Mouse (Mus musculus): ENCODE measurements around the gene Atg9a.

Atg9a gene

GRCm38 (mm10) chr1:75168093-75168471 lies 23.9 kb downstream of the Atg9a start:
- no peak for DNase-seq

- DNase-seq = no peak
These were observed 31.8 kb downstream of the Atg9a start for GRCm38 (mm10) chr1:75160256-75160617.

GRCm38 (mm10) chr1:75159540-75160255 lies 32.3 kb downstream of the Atg9a start:
- no peak for DNase-seq

DNA sequence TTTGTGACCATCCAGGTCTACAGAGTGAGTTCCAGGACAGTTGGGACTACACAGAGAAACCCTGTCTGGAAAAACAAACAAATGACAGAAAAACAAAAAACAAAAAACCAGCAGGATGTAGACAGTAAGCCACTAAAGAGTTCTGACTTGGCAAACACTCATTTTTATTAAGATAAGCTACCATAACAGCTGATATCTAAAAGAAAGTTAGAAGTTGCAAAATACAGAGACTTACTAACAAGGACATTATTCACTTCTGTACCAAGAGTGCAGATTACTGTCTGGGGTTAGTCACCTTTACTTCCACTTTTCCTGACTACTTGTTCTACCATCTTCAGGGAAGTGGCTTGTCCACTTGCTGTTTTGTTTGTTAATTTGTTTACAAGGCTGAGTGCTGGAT lies 33.0 kb downstream of the Atg9a start:
- no peak for DNase-seq

- DNase-seq = no peak
These were observed 36.2 kb downstream of the Atg9a start for GRCm38 (mm10) chr1:75155837-75156236.

GRCm38 (mm10) chr1:75148727-75149126 lies 43.3 kb downstream of the Atg9a start:
- no peak for DNase-seq

- DNase-seq = no peak
These were observed 44.4 kb downstream of the Atg9a start for GRCm38 (mm10) chr1:75147411-75148135.

DNA sequence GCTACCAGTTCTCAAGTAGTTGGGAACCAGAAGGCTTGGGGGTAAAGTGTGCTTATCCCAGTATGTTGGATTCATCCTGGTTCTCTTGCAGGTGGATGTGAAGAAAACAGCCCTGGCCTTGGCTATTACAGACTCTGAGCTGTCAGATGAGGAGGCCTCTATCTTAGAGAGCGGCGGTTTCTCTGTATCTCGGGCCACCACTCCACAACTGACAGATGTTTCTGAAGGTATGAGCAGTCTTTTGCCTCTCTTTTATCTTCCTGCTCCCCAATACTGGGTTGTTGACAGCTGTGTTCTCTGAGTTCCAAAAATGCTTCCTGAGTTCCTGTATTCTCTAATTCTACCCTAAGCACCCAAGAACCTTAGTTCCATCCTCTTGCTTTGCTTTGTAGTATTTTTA lies 46.4 kb downstream of the Atg9a start:
- DNase-seq = no peak

DNA sequence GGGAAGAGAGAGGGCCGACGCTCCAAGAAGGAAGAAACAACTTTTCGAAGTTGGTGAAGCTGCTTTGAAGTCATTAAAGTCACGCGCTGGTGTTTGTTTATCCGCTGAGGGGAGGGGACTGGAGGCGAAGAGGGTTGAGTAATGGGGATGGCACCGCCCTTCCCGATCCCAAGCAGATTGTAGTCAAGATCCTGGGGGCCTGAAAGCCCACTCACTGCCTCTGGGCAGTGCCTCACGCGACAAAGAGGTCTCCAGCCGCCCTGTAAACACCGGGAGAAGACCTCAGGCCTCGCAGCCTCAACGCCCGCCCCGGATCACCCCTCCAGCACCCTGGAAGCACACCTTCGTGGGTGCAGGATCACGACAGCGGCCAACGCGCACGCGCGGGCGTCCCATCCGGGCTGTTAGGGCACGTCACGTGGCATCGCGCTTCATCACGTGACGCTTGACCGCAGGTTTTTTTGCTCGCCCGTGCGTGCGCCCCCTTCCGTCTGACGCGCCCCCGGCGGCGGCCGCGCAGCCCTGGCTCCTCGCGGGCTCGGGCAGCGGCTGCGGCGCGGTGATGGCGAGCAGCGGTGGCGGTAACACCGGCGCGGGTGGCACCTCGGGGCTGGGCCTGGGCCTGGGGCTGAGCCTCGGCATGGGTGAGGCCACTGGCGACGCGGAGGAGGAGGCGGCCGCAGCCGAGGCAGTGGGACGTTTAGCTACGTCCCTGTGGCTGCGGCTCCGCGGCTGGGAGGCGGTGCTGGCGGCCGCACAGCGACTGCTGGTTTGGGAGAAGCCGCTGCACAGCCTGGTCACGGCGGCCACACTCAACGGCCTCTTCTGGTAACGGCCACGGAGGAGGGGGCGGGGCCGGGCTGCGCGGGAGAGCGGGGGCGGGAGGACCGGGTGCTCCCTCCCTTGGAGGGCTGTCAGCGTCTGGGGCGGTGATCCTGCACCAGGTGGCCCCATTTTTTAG lies 49.4 kb downstream of the Atg9a start, which contains the start of the genes Cnppd1 and Retreg2:
Gene Cnppd1, minus strand, starts transcription at position 411 of the 961 bp plus-strand sequence.
Gene Retreg2, plus strand, starts transcription at position 478 of the 961 bp plus-strand sequence.
- DNase-seq = peak; percentile 96

GRCm38 (mm10) chr1:75141486-75142190 lies 50.4 kb downstream of the Atg9a start:
- peak; percentile 56 for DNase-seq

- DNase-seq = peak; percentile 28
These were observed 51.3 kb downstream of the Atg9a start for GRCm38 (mm10) chr1:75140601-75141190.

DNA sequence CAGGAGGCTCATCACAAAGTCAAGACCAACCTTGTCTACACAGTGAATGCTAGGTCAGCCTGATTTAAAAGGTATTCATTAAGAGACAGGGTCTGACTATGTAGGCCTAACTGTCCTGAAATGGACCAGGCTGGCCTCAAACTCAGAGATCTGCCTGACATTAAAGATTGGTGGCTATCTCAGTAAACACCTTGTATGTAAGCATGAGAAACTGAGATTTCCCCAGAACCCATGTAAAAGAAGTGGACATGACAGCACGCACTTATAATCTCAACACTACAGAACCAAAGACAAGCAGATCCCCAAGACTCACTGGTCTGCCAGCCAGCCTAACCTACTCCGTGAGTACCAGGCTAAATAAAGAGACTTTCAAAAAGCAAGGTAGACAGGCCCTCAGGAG lies 53.5 kb downstream of the Atg9a start:
- no peak for DNase-seq

- DNase-seq = no peak
These were observed 55.3 kb downstream of the Atg9a start for GRCm38 (mm10) chr1:75136730-75137129.

DNA sequence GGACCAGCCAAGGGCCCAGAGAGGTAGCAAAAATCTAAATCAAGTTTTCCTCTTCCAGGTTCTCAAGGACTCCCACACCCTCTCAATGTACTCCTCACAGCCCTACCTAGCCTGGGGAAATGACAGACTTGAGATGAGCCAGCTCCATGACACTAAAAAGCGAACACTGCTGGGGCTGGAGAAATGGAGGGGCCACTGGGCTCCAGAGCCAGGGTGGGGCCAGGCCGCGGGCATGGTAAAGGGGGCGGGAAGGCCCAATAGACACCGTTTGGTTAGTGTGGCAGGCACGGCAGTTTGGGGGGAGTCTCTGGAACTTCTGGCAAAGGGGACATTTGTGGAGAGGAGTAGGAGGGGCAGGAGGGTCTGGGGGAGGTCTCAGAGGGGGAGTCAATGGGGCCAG lies 55.7 kb downstream of the Atg9a start:
- no peak for DNase-seq

- no peak for DNase-seq
These were observed 58.4 kb downstream of the Atg9a start, which contains the start of gene Slc23a3 for GRCm38 (mm10) chr1:75133421-75134207. Gene Slc23a3 (minus strand): TSS chr1:75133890.
